Mouse (Mus musculus) limb, embryonic 13.5 days (tissue): ENCODE results near the gene Rtel1. TPM values are rescaled to one million over a fixed set of nuclear protein-coding genes. Genes with fewer than 3 reads are reported as not detected.

Experiments
- ATAC-seq: fragments of 200-750 bp; cut with Nextera tagmentation; 2 replicates; pipeline ENCODE4 v1.8.0; 2017; ENCODE audit warnings: low read depth, moderate number of reproducible peaks, moderate TSS enrichment; ENCODE audit not compliant: low FRiP score
- H3K27ac ChIP-seq: fragments of 300-500 bp; sonication (generic); 2 replicates; pipeline ENCODE4 v1.5.1; 2015; ENCODE audit warnings: inconsistent platforms, mild to moderate bottlenecking, moderate library complexity
- H3K27me3 ChIP-seq: fragments of 300-500 bp; sonication (generic); 2 replicates; pipeline ENCODE4 v1.6.1; 2015; ENCODE audit warnings: mild to moderate bottlenecking, inconsistent platforms
- H3K36me3 ChIP-seq: fragments of 300-500 bp; sonication (generic); 2 replicates; pipeline ENCODE4 v1.6.1; 2015; ENCODE audit warnings: inconsistent platforms, mild to moderate bottlenecking, moderate library complexity
- H3K4me1 ChIP-seq: fragments of 300-500 bp; sonication (generic); 2 replicates; pipeline ENCODE4 v1.6.1; 2015; ENCODE audit warnings: inconsistent platforms
- H3K4me2 ChIP-seq: fragments of 300-500 bp; sonication (generic); replicated peaks from 2 replicates; pipeline ENCODE4 v1.6.1; 2015; ENCODE audit warnings: inconsistent platforms, mild to moderate bottlenecking, moderate library complexity
- H3K4me3 ChIP-seq: fragments of 300-500 bp; sonication (generic); 2 replicates; pipeline ENCODE4 v1.5.1; 2015; ENCODE audit warnings: moderate library complexity, mild to moderate bottlenecking, inconsistent platforms
- H3K9ac ChIP-seq: fragments of 300-500 bp; sonication (generic); 2 replicates; pipeline ENCODE4 v1.6.1; 2015; ENCODE audit warnings: mild to moderate bottlenecking, inconsistent platforms
- H3K9me3 ChIP-seq: fragments of 300-500 bp; sonication (generic); 2 replicates; pipeline ENCODE4 v1.6.1; 2016; ENCODE audit warnings: inconsistent platforms
- WGBS: fragments of 180-500 bp; shearing (Covaris S2); methylation state at CpG from one replicate; pipeline ENCODE4 v1.1.7; 2015; 5-methylcytosine and 5-hydroxymethylcytosine counted together
- polyA plus RNA-seq: library from polyadenylated mRNA; unstranded; fragments of >200 nt; fragmentation: Nextera tagmentation; extraction: Ambion mirVana; gene quantifications from 2 replicates; pipeline ENCODE4 v1.2.1, GENCODE M21; 2015

The Rtel1 gene
- polyA plus RNA-seq, 1 experiment from 2014 or later: 48.8 TPM

DNA sequence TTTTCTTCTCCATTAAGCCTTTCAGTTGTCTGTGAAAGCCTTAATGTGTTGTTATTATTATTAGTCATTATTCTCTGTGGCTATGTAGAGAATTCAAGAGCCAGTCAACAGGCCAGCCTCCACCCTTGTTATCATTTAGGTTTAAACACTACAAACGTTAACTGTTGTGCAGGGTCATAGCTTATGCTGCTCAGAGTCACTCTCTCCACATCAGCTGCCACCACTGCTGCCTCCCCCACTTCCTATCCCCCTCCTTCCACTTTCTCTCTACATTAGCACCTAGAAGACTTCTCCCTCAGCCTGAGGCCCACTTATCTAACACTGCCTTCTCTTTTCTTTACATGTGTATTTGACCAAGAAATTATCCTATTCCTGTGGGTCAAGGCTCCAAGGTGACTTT is 82.0 kb downstream of the Rtel1 start:
- Histone ChIP-seq H3K9ac (no peak overlapping the region), H3K36me3 (no peaks in the 10 kb centered on the region), H3K27ac (no peak overlapping the region), H3K4me3 (no peak overlapping the region), H3K4me1 (no peaks in the 10 kb centered on the region), H3K4me2 (no peak overlapping the region), H3K9me3 (no peaks in the 10 kb centered on the region), H3K27me3 (no peaks in the 10 kb centered on the region)
- WGBS: 18% methylated on average over 1 of the region's 1 CpGs
- ATAC-seq: no peak

DNA sequence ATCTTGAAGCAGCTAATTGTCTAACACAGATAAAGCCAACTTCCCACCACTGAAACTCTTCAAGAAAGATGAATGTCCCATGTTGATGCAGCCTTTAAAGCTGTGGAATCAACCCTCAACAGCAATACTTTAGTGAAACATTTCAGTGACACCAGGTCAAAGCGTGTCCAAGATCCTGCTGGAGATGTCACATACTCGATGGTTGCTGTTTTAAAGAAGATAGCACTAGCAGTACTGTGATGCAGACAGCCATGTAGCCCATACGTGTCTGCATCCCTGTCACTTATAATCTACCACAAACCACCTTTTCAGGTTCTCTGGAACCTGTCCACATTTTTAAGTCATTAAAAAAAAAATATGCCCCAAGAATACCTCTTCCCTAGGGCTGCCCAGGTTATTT is 84.2 kb downstream of the Rtel1 start:
- Histone ChIP-seq H3K9me3 (no peaks in the 10 kb centered on the region), H3K9ac (no peak overlapping the region), H3K36me3 (peaks cover 3% of the 10 kb centered on the region; the same call in 1 of the 2 replicates), H3K27ac (no peak overlapping the region), H3K27me3 (no peaks in the 10 kb centered on the region), H3K4me1 (no peaks in the 10 kb centered on the region), H3K4me2 (no peak overlapping the region), H3K4me3 (no peak overlapping the region)
- ATAC-seq: no peak
- WGBS: 84% methylated on average over 3 of the region's 3 CpGs

Other genes with a start within 250 kb of the Rtel1 start
- gene Kcnq2, start 184.4 kb upstream of the Rtel1 start, polyA plus RNA-seq: 0.29 and 0.34 TPM in 2 replicates
- gene Eef1a2, start 162.7 kb upstream of the Rtel1 start, polyA plus RNA-seq: not detected in 2 replicates
- 352 and 375 TPM in 2 replicates for gene Ppdpf, start 132.5 kb upstream of the Rtel1 start, polyA plus RNA-seq
- not detected in 2 replicates for gene Ptk6, start 117.0 kb upstream of the Rtel1 start, polyA plus RNA-seq
- 0.15 and 0.19 TPM in 2 replicates for gene Srms, start 106.6 kb upstream of the Rtel1 start, polyA plus RNA-seq
- 0.17 and 0.42 TPM in 2 replicates for gene Fndc11, start 99.7 kb upstream of the Rtel1 start, polyA plus RNA-seq
- gene Helz2, start 77.7 kb upstream of the Rtel1 start, polyA plus RNA-seq: 1.6 and 1.8 TPM in 2 replicates
- 16.5 and 17.8 TPM in 2 replicates for gene Gmeb2, start 31.7 kb upstream of the Rtel1 start, polyA plus RNA-seq
- gene Stmn3, start 5.2 kb upstream of the Rtel1 start, polyA plus RNA-seq: 0.84 and 3.3 TPM in 2 replicates
- 43.9 and 49.5 TPM in 2 replicates for gene Zgpat, start 45.2 kb downstream of the Rtel1 start, polyA plus RNA-seq
- 77.1 and 79.2 TPM in 2 replicates for gene Arfrp1, start 45.7 kb downstream of the Rtel1 start, polyA plus RNA-seq
- gene Lime1, start 60.3 kb downstream of the Rtel1 start, polyA plus RNA-seq: 26.5 and 28.1 TPM in 2 replicates
- 5.7 and 6.1 TPM in 2 replicates for gene Zbtb46, start 139.7 kb downstream of the Rtel1 start, polyA plus RNA-seq
- gene Abhd16b, start 173.5 kb downstream of the Rtel1 start, polyA plus RNA-seq: 0.08 and 0.18 TPM in 2 replicates
- gene Tpd52l2, start 177.4 kb downstream of the Rtel1 start, polyA plus RNA-seq: 162 and 169 TPM in 2 replicates
- 101 and 102 TPM in 2 replicates for gene Dnajc5, start 200.7 kb downstream of the Rtel1 start, polyA plus RNA-seq